Mouse (Mus musculus): ENCODE measurements around the gene St8sia2. TPM values are rescaled to one million over a fixed set of nuclear protein-coding genes. Genes with fewer than 3 reads are reported as not detected.

St8sia2 gene
- polyA plus RNA-seq (2015; fragmentation: Nextera tagmentation; extraction: Ambion mirVana) = 78.8 and 79.6 TPM in 2 replicates

DNA sequence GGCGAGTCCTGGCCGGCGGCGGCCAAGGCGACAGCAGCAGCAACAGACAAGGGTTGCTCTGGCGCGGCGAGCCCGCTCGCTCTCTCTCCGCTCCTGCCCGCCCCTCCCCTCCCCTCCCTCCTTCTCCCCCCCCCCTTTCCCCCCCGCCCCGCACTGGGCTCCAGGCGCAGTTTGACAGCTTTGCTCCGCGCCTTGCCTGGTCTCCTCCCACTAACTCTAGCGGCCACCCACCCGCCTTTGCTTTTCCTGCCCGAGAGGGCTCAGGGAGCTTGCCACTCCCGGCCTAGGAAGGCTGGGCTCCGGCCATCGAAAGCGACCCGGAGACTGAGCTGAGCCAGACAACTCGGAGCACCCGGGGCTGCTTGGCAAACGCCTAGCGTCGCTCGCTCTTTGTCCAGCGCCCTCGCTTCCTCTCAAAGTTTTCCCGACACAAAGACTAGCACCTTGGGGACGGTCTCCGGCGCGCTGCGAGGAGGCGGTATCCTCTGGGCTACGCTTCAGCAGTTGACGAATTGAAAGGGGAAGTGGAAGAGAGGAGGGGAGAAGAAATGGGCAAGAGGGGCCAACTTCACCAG, at the start of gene St8sia2:
St8sia2 (minus strand) TSS at position 90 of the 575 bp plus-strand sequence.
- WGBS = under 1% methylated on average over 37 of the region's 42 CpGs
- Histone ChIP-seq H3K4me3 (peak within 1 kb of the TSS; percentile 97), H3K4me1 (peaks cover 41% of the 10 kb centered on the region), H3K27me3 (no peaks in the 10 kb centered on the region), H3K9me3 (no peaks in the 10 kb centered on the region), H3K27ac (replicated peaks) (peak within 1 kb of the TSS; percentile 98), H3K4me2 (replicated peaks) (peak within 1 kb of the TSS; percentile 66), H3K36me3 (no peaks in the 10 kb centered on the region), H3K9ac (replicated peaks) (peak within 1 kb of the TSS; percentile 99)
- ATAC-seq (replicated peaks) = peak; percentile 89

DNA sequence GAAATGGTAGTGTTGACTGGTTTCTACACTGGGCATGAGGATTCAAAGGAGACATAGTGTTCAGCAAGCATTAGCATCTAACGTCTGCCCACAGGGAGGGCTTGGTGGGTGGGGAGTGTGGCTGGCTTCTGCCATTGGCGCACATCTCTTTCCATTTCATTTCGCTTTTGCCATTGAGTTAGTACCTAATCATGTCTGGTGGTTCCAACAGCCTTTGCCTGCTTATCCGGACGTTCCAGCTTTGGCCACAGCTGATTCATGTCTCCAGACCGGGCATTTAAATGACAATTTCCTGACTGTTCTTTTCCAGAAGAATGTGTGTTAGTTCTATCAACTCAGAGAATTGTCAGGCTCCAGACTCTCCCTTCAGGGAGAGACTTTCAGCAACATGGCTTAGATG, 47.6 kb upstream of the St8sia2 start:
- Histone ChIP-seq H3K4me2 (replicated peaks) (no peak overlapping the region), H3K36me3 (no peaks in the 10 kb centered on the region), H3K27me3 (no peaks in the 10 kb centered on the region), H3K27ac (replicated peaks) (no peak overlapping the region), H3K4me1 (no peaks in the 10 kb centered on the region), H3K4me3 (no peak overlapping the region), H3K9ac (replicated peaks) (no peak overlapping the region), H3K9me3 (no peaks in the 10 kb centered on the region)
- ATAC-seq (replicated peaks) = no peak
- 92% methylated on average over 6 of the region's 6 CpGs for WGBS

DNA sequence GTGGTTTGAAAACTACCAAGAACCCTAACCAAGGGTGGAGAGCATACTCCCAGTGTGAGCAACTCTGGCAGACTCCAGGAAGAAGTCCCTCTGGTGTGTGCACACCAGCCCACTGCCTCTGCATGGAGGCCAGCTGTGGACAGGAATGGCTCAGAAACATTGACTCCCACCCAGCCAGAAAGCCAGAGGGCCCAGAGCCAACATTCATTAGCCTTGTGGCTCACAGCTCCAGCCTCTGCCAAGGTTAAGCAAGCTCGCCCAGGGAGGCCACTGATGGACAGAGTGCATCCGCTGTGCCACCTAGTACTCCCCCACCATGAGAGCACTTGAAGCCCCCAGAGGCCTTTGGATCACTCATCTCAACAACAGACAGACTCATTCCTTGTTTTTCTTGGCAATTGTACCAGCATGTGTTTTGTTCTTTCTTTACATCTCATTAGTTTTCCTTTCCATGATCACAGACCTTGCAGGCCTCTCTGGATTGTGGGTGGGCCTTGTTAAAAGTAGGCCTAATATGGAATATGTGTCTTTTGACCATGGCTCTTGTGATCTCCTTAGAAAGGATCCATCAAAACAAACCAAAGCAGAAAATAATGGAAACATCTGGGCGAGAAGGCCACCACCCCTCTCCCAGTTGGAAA, 46.9 kb upstream of the St8sia2 start:
- ATAC-seq (replicated peaks) = no peak
- Histone ChIP-seq H3K4me3 (no peak overlapping the region), H3K9ac (replicated peaks) (no peak overlapping the region), H3K4me2 (replicated peaks) (no peak overlapping the region), H3K4me1 (no peaks in the 10 kb centered on the region), H3K27me3 (no peaks in the 10 kb centered on the region), H3K9me3 (no peaks in the 10 kb centered on the region), H3K36me3 (no peaks in the 10 kb centered on the region), H3K27ac (replicated peaks) (no peak overlapping the region)
- 81% methylated on average over 3 of the region's 3 CpGs for WGBS

DNA sequence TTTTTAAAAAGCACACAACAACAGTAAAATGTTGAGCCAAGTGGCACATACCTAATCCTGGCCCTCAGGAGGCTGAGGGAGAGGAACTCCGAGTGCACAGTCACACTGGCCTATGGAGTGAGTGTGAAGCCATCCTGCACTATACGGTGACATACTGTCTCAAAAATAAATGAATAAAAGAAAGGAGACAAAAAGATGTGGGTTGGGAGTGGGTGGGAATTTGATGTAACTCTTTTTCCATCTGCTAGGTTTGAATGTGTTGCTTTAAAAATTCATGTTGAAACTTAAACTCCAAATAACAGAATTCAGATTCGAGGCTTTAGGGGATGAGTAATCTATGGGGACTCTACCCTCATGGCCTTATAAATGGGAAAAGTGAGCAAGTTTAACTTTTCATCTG, 46.2 kb upstream of the St8sia2 start:
- Histone ChIP-seq H3K27ac (replicated peaks) (no peak overlapping the region), H3K27me3 (no peaks in the 10 kb centered on the region), H3K9ac (replicated peaks) (no peak overlapping the region), H3K36me3 (no peaks in the 10 kb centered on the region), H3K4me1 (no peaks in the 10 kb centered on the region), H3K9me3 (no peaks in the 10 kb centered on the region), H3K4me2 (replicated peaks) (no peak overlapping the region), H3K4me3 (no peak overlapping the region)
- ATAC-seq (replicated peaks) = no peak
- WGBS = 91% methylated on average over 3 of the region's 3 CpGs

DNA sequence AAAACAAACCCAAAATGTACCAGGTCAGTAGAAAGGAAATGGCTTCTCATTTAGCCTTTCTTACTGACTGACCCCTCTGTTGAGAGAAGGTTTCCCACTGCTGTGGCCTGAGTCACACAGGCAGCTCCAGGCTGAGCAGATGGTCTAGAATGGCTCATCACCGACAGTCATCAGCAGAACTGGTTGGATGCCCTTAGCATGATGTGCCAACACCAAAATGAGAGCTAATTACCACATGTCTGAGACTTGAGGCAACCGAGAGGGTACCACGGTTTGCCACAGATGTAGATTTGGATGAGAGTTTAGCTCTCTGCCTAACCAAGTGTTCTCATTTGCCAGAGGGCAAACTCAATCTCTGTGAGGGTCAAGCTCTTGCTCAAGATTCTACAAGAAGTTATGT, 42.3 kb upstream of the St8sia2 start:
- Histone ChIP-seq H3K27me3 (no peaks in the 10 kb centered on the region), H3K4me1 (no peaks in the 10 kb centered on the region), H3K27ac (replicated peaks) (no peak overlapping the region), H3K4me2 (replicated peaks) (no peak overlapping the region), H3K36me3 (no peaks in the 10 kb centered on the region), H3K9ac (replicated peaks) (no peak overlapping the region), H3K4me3 (no peak overlapping the region), H3K9me3 (no peaks in the 10 kb centered on the region)
- WGBS = 79% methylated on average over 3 of the region's 3 CpGs
- no peak for ATAC-seq (replicated peaks)

DNA sequence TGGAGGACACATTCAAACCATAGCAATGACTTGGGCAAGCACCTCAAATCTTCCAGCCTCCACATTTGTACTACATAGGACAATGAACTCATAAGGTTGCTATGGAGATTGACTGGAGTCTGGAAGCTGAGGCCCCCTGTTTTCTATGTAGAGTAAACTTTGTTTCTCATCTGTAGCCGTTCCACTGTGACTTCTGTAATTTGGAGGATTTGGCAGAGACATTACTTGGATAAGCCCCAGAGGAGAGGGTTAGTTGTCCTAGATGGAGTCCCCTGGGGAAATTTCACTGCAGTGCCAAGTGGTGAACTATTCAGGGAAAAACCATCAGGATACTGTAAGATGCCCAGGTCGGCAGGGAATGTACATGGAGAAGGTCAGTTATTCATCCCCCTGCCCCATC, 34.1 kb upstream of the St8sia2 start:
- ATAC-seq (replicated peaks) = no peak
- Histone ChIP-seq H3K27me3 (no peaks in the 10 kb centered on the region), H3K9ac (replicated peaks) (no peak overlapping the region), H3K9me3 (no peaks in the 10 kb centered on the region), H3K4me1 (0 out of 2 replicates have a peak, but pooled peaks cover 3% of the 10 kb centered on the region), H3K4me3 (no peak overlapping the region), H3K36me3 (no peaks in the 10 kb centered on the region), H3K4me2 (replicated peaks) (no peak overlapping the region), H3K27ac (replicated peaks) (no peak overlapping the region)
- WGBS = 57% methylated on average over 2 of the region's 2 CpGs

DNA sequence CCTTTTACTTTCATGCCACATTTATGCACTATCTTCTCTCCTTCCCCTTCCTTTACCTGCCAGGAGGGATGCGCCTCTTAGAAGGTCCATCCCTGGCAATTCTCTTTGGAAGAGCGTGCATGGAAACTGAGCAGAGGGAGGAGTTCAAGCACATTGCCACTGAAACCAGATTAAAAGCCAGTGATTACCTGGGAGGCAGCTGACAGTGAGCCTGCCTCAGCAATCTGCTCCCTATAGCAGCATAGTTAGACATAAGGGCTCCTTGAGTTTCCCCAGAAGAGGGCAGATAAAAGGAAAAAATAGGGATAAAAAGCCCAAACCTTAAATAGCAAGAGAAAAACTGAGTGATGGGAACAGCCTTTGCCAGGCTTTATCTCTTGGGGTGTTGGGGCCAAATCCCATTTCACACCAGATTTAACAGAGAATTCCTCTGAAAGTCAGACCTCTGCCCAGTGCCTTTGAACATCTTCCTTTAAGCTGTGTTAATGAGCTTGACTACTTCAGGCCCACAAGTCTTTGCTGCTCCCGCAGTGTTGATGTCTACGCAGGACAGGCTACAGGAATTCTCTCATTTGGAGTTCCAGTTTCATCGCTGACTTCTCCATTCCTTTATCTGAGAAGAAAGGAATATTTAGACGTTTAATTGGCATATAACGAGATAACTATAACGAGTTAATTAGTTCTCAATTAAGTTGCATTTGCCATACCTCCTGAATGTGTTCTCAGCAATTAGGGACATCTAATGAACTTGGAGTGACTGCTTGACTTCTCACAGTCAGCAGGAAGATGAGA, 31.9 kb upstream of the St8sia2 start:
- Histone ChIP-seq H3K4me1 (0 out of 2 replicates have a peak, but pooled peaks cover 3% of the 10 kb centered on the region), H3K4me2 (replicated peaks) (no peak overlapping the region), H3K36me3 (no peaks in the 10 kb centered on the region), H3K9me3 (no peaks in the 10 kb centered on the region), H3K27me3 (no peaks in the 10 kb centered on the region), H3K9ac (replicated peaks) (no peak overlapping the region), H3K27ac (replicated peaks) (no peak overlapping the region), H3K4me3 (no peak overlapping the region)
- no peak for ATAC-seq (replicated peaks)
- 41% methylated on average over 8 of the region's 8 CpGs for WGBS

DNA sequence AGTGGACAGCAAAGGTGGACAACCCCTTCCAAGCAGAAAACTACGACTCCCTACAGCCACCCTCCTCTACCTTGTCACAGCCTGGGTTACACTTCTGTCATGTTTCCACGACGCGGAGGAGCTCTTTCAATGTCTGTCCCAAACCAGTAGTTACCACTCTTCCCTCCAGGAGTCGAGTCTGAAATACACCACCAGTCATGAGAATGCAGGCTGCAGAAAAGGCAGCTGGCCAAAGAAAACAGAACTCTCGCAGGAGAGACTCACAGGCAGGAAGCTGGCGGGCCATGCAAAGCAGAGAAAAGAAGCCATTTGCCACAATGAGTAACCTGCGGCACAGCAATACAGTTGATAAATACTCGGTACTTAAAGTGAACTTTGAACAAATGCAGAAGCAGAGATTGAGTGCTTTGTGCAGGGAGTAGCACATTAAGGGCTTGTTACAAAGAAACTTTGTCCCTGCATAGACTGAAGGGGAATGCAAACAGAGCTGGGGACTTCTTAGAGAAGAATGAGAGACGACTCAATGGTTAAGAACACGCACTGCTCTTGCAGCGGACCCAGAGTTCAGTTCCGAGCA, 30.2 kb upstream of the St8sia2 start:
- Histone ChIP-seq H3K36me3 (no peaks in the 10 kb centered on the region), H3K9ac (replicated peaks) (no peak overlapping the region), H3K9me3 (no peaks in the 10 kb centered on the region), H3K27me3 (no peaks in the 10 kb centered on the region), H3K4me3 (no peak overlapping the region), H3K4me1 (0 out of 2 replicates have a peak, but pooled peaks cover 3% of the 10 kb centered on the region), H3K27ac (replicated peaks) (no peak overlapping the region), H3K4me2 (replicated peaks) (no peak overlapping the region)
- no peak for ATAC-seq (replicated peaks)
- 49% methylated on average over 13 of the region's 13 CpGs for WGBS

DNA sequence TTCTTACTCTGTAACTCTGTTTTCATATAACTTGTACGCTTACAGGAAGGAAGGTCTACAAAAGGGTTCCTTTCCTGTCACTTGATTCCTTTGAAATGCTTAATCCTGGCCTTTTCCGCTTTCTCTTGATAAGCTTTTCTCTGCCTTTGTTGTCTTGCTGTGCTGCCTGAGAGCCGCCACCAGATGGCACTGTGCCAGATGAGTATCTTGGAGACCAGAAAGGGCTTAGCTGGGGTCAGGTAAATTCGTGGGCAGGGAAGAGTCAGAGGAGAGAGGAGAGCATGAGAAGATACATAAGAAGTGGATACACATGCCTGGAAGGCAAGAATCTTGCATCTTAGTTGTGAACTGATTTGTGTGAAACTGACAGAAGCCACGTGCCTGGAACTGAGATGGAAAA, 11.5 kb upstream of the St8sia2 start:
- H3K36me3 ChIP-seq = no peaks in the 10 kb centered on the region
- 10% methylated on average over 5 of the region's 5 CpGs for WGBS
- H3K4me3 ChIP-seq = no peak overlapping the region
- H3K27ac ChIP-seq (replicated peaks) = no peak overlapping the region
- peak; percentile 58; the same call in 1 of the 2 replicates for ATAC-seq (replicated peaks)
- H3K4me2 ChIP-seq (replicated peaks) = no peak overlapping the region
- no peaks in the 10 kb centered on the region for H3K9me3 ChIP-seq
- no peaks in the 10 kb centered on the region for H3K27me3 ChIP-seq
- H3K4me1 ChIP-seq = no peaks in the 10 kb centered on the region; the same call in none of the 2 replicates
- no peak overlapping the region for H3K9ac ChIP-seq (replicated peaks)

DNA sequence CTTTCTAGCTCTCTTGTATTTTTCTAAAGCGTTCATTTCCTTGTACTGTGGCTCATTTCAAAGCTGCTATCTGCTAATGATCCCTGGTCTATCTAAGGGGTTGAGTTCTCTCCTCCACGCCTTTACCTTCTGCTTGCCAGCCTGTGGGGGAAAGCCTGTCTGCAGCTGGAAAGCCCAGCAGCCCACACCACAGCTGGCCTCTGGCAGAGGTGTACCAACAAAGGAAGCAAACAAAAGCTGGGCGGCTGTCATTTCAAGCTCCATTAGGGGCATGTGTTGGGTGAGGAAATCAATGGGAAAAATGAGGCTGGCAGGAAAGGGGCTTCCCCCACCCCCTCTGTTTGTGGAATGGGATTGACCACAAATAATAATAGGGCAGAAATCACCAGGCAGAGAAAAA, 10.7 kb upstream of the St8sia2 start:
- 40% methylated on average over 3 of the region's 3 CpGs for WGBS
- Histone ChIP-seq H3K36me3 (no peaks in the 10 kb centered on the region), H3K4me3 (no peak overlapping the region), H3K4me1 (no peaks in the 10 kb centered on the region; the same call in none of the 2 replicates), H3K27me3 (no peaks in the 10 kb centered on the region), H3K9me3 (no peaks in the 10 kb centered on the region), H3K4me2 (replicated peaks) (no peak overlapping the region), H3K9ac (replicated peaks) (no peak overlapping the region), H3K27ac (replicated peaks) (no peak overlapping the region)
- no peak for ATAC-seq (replicated peaks)

DNA sequence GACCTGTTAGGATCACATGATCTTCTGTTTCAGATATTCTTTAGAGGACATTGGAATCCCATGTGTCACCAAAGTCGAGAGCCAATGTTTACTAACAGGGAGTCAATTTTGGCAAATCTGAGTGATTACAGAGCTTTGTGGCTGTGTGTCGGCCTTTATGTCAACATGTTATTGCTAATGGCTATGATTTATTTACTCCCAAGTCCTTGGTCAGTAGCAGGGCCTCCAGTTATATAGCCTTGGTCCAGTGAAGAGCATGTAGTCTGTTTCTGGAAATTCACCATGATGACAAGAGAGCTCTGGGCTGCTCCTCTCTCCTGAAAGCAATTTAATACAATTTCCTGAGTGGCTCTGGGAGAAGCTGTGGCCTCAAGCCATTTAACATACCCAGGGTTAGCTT, 9.1 kb upstream of the St8sia2 start:
- Histone ChIP-seq H3K4me2 (replicated peaks) (no peak overlapping the region), H3K4me3 (no peak overlapping the region), H3K4me1 (no peaks in the 10 kb centered on the region; the same call in none of the 2 replicates), H3K27ac (replicated peaks) (no peak overlapping the region), H3K9ac (replicated peaks) (no peak overlapping the region), H3K9me3 (no peaks in the 10 kb centered on the region), H3K36me3 (no peaks in the 10 kb centered on the region), H3K27me3 (no peaks in the 10 kb centered on the region)
- no peak for ATAC-seq (replicated peaks)
- WGBS = 85% methylated on average over 2 of the region's 2 CpGs

DNA sequence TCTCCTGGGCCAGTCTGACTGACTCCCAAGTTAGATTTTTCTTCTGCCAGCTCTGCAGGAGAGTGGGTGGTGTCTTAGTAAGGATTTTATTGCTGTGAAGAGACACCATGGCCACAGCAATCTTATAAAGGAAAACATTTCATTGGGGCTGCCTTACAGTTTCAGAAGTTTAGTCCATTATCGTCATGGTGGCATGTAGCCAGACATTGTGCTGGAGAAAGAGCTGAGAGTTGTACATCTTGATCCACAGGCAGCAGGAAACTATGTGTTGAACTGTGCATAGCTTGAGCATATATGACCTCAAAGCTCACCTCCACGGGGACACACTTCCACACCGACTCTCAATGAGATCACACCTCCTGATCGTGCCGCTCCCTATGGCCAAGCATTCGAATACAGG, 8.3 kb upstream of the St8sia2 start:
- ATAC-seq (replicated peaks) = no peak
- Histone ChIP-seq H3K27ac (replicated peaks) (no peak overlapping the region), H3K4me3 (no peak overlapping the region), H3K4me1 (no peaks in the 10 kb centered on the region; the same call in none of the 2 replicates), H3K9ac (replicated peaks) (no peak overlapping the region), H3K36me3 (no peaks in the 10 kb centered on the region), H3K4me2 (replicated peaks) (no peak overlapping the region), H3K9me3 (no peaks in the 10 kb centered on the region), H3K27me3 (no peaks in the 10 kb centered on the region)
- 80% methylated on average over 6 of the region's 6 CpGs for WGBS

Measured in forebrain, embryonic 15.5 days (tissue).